Mouse (Mus musculus) CD4-positive helper T cell, adult 2 months (primary cell): ENCODE measurements around the gene Arsa.

Source experiments
- DNase-seq: peaks from one replicate; pipeline ENCODE4 v3.0.0-alpha.2; 2012; ENCODE audit warnings: low read depth, missing footprints, low spot score

Gene Arsa

DNA sequence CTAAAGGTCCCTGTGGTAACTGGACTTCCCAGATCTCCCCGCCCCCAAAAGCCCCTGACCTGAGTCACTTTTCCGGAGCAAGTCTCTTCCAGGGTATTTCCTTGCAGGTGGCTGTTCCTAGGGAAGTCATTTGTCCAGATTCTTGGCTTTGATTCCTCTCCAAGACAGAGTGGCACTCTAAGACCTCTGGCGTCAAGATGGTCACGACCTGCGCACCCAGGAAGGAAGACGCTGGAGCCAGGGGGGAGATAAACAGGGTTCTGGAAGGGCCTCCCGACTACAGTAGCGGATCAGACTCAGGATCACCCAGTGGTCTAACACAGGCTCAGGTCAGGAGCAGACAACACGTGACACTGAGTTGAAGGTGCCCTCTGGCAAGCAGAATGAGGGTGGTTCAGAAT lies at the start of gene Arsa:
Gene Arsa, minus strand, starts transcription at position 335 of the 401 bp plus-strand sequence.
- DNase-seq: no peak

DNA sequence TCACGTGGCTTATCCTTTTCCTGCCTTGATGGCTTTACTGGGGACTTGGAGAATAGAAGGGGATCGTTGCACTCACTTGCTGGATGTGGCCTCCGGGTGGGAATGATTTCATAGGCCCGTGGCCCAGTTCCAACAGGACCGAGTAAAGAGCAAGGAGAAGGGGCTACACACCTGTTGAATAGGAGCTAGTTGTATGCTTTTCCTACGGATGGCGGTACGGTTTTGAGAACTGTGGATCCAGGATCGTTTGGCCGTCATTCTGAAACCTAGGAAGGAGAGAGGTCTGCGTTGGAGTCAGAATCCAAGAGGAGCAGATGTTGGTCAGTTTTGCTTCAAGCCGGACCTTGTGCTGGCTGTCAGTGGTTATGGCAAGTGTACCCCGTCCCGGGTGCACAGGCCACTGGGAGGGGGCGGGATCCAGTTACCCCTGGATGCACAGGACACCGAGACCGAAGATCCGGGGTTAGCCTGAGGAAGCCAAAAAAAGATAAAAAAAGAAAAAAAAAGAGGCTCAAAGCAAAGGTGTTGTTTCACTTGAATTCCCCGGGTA lies 49.6 kb upstream of the Arsa start:
- no peak for DNase-seq

DNA sequence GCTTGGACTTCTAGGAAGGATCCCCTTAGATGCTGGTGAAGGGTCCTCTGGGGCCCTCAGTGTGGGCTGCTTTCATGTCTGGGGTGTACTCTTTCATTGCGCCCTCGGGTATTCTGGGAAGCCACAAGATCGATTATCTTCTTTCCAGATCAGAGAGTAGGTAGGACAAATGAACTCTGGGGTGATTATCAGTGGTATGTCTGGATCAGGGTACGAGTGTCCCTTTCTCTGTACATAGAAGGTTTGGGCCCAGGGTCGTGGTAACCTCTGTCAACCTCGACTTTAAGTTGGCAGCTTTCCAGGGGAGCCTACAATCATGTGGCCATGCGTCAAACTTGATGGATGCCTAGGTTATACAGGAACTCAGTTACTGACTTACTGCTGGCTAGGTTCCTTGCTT lies 48.7 kb upstream of the Arsa start:
- DNase-seq: no peak

DNA sequence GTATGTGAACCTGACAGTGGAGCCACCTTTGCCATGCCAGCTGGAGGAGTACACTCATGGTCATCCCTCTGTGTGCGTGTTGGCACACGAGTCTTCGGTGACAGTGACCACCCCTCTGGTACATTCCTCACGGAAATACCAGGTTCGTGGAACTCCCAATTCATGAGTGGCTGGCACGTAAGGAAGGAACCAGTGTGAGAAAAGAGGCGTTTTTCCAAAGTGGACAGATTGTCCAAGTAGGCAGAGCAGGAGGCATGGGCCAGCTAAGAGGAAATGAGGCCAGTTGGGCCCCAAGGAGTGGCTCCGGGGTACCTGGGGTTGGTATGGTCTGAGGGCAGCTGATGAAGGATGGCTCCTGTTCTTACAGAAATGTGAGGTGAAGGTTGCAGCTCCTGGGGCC lies 48.2 kb upstream of the Arsa start:
- no peak for DNase-seq

DNA sequence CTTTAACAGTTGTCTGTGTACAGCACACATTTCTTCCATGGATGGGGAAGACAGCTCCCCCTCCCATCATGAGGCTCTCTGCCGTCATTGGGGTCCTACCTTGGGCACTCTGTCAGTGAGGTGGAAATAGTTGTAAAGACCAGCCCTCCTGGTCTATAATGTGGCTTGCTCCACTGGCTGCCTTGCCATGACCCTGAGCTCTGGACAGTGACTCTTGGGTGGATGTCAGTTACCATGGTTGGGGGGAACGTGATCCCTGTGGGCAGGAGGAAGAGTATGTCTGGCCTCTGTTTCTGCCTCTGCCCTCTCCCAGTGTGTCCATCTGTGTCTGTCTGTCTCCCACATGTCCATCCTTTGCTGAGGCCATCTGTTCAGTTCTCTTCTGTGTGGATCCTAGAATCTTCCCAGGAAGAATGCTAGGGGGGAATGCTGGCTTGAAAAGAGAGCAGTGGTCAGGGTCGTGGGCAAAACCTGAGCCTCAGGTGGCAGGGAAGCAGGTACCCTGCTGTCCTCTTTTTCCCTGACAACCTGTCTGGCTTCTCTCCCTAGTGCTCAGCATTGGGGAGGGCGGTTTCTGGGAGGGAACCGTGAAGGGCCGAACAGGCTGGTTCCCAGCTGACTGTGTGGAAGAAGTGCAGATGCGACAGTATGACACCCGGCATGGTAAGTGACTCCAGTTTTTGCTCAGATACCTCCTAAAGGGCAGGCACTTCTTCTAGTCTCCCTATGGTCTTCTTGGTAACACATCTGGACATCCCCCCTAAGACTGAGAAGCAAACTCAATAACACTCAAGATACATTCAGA lies 47.6 kb upstream of the Arsa start:
- no peak for DNase-seq

DNA sequence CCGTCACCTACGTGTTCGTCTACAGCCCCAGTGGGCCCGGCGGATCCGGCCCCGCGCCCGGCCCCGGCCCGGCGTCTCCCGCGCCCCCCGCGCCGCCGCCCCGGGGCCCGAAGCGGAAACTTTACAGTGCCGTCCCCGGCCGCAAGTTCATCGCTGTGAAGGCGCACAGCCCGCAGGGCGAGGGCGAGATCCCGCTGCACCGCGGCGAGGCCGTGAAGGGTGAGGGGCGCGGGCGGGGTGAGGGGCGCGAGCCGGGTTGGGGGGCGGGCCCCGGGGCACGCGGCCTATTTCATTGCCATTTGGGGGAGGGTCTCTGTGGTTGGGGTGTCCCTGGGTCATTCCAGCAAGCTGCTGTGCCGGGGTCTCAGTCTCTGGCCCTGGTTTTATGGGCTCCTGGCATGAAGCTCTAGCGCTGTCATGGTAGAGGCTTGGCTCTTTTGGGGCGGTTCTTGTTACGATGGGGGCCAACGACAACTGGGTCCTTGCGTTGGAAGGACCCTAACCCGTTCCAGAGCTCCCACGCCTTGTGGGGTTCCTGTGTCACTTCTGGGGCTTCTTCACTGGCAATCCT lies 46.9 kb upstream of the Arsa start:
- no peak for DNase-seq

DNA sequence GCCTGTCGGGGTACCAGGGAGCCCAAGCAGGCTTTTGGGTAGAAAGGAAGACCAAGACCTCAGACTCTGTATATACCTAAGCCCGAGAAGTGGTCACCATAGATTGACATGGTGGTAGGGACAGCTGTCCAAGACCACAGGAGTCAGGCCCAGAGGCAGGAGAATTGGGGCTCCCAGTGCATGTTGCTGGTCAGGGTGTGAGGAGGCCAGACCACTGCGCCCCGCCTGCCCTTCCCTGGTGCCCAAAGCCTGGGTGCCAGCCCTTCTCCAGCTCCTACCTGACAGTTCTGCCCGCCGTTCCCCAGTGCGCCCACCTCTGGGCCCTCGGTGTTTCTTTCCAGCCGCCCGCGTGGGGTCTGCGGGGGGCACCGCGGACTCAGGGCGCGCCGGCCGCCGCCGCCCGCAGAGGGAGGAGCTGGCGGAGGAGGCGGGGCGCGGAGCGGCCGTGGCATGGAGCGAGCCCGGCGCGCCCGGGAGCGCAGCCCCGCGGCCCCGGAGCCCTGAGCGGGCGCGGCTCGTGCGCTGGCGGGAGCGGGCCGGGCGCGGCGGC lies 46.1 kb upstream of the Arsa start:
- DNase-seq: peak; percentile 18

DNA sequence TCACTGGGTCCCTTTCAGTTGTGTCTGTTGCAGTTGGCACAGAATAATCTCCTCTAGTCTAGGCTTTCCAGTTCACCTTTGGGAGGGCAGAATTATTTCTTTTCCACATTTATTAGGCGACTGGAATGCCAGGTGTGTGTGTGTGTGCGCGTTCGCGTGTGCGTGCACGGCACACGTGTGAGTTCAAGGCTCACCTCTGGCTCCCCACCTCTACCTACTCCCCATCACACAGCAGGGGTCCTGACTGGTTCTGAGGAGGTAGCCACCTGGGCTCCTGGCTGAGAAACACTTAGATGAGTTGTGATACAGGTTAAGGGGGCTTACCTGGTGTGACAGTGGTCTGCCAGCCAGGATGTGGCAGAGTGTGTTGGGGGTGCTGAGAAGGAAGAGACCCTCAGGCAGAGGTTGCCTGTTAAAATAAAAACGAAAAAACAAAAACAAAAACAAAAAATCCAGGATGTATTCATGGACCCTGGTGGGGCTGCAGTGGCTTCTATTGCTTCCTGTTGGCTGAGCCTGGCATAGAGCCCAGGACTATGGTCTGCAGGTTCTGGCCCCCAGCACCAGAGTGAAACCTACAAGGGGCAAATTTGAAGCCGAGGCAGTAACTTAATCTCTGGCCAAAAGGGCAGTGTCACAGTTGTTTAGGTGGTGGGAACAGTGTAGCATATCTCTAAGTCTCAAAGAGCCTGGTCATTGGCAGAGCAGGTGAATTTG lies 45.5 kb upstream of the Arsa start:
- DNase-seq: no peak

DNA sequence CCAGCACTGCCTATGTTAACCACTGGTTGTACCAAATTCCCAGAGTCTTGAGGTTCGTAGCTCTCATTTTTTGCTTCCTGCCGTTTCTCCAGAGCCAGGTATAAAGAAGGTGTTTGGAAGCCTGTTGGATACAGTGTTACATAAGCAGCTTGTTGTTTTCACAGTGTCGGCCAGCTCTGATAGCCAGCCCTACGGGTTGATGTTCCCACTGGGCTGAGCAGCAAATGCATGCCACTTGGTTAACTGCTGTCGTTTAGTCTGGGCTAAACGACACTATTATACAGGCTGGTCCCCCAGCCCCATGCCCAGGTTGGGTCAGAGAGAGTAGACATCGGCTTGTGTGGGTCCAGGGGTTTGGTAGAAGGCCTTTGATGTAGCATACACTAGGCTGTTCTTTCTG lies 44.7 kb upstream of the Arsa start:
- no peak for DNase-seq

DNA sequence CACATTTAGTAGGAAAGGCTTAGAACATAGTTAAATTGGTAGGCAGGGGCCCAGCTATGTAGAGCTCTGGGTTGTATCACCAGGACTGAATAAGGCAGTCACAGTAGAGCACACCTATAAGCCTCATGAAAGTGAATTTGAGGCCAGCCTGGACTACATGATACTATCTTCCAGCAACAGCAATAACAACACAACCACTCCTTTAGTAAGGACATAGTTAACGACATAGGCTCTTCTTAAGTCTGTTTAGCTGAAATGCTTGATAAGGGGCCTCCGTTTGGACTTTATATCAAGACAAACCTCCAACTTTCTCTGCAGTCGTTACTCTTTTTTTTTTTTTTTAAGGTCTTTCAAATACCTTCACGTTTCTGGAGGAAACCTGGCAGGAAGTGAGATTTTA lies 35.5 kb upstream of the Arsa start:
- DNase-seq: no peak

DNA sequence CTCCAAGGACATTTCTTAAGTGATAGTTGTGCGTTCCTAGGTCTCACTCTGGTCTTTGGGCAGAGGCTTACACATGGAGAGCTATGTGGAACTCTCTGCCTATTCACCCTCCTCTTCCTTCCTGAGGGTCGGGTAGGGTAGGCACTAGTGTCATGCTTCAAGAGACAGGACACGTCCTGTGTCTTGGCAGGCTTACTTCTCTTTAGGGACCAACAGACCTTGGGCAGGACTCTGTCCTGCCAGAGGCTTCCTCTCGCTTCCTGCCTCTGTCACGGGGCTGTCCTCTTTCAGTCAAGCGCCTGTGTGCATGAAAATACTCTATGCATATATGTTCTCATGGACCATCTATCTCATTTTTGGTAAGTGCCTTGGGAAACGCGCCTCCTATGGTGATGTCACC lies 30.5 kb upstream of the Arsa start:
- DNase-seq: no peak

DNA sequence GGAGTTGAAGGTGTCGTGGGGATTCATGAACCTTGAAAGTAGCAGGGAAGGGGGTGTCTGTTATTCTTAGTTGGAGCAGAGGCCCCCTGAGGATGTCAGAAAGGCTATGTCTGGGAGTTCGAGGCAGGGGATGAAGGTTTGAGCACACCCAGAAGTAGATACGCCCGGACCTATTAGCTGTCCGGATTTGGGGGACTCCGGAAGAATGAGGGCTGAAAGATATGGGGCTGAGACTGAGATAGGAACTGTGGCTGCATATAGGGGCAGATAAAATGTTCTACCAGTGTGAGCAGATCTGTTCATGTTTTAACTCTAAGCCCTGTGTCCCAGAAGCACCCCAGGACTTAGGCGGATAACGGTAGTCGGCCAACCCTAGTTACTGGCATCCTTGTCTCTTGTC lies 27.6 kb upstream of the Arsa start:
- no peak for DNase-seq

DNA sequence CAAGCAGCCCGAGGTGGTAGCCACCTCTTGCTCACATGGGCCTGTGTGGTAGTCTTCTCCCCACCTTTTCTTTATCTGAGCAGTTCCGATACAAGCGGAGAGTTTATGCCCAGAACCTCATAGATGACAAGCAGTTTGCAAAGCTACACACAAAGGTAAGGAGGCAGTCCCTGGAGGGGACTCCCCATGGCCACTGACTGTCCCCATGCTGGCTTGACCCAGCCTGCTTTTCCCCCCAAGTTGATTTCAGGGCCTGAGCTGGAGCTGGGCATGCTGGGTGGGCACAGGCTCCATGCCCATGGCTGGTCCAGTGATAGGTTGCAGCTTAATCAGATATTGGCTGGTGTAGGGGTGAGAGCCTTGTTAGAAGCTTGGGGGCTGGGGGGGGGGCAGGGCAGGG lies 24.1 kb upstream of the Arsa start:
- no peak for DNase-seq

DNA sequence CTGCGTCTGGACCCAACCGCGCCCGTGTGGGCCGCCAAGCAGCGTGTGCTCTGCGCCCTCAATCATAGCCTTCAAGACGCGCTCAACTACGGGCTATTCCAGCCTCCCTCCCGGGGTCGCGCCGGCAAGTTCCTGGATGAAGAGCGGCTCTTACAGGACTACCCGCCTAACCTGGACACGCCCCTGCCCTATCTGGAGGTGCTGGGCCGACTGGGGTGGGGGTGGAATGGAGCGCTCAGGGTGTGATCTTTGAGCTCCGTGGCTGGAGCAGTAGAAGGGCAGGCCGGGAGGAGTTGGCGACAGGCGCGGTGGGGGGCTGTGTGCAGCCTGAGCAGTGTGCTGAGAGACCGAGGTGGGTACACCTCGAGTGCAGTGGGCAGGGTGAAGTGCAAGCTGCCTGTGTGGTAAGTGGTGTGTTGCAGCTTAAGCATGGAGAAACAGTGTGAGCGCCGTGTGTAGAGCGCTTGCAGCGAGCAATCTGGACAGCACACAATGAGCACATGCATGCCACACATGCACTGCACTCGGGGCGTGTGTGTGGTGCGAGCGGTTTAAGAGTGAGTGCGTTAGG lies 23.1 kb upstream of the Arsa start:
- DNase-seq: no peak

DNA sequence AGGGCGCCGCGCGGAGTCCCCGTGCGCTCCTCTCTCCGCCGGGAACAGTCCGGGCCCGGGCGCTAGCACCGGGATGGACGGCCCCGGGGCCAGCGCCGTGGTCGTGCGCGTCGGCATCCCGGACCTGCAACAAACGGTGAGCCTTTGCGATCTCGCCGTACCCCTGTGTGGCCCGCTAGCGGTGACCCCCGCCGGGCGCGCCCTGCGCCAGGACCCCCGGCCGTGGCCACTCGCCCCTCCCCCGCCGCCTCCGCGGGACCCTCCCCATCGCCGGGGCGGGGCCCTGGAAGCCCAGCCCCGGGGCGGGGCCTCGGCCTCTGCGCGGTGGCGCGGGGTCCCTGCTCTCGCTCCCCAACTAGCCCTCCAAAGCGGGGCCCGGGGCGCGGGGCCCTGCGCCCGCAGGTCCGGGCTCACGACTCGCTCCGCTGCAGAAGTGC lies 22.6 kb upstream of the Arsa start:
- DNase-seq: peak; percentile 10

DNA sequence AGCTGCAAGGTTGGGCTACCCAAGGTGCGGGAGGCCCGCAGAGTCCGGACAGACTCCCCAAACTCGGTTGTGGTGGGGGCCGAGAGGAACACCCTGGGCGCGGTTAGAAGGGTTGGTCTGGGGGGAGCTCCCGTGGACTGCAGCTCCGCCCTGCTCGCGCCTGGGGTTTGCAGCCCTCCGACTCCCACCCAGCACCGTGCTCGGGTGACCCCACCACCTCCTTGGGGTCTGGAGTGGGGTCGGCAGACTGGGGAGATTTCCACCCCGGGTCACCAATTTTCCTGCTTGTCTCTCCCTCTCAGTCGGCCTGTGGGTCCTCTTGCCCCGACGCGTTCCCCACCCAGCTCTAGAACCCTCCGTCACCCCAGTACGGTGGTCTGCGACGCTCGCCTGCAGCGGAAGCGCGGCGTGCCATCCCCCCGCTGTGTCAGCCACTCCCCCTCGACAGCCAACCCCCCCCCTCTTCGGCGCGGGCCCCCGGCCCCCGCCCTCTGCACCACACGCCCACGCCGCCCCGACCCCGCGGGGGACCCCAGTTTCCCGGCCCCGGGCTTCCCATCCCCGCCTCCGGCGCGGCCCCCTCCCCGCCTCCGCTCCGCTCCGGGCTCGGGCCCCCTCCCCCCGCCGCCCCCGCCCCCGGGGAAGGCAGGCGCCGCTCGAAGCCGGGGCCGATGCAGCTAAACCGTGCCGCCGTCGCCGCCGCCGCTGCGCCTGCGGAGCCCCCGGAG lies 21.9 kb upstream of the Arsa start, which contains the start of gene Shank3:
Gene Shank3, plus strand, starts transcription at position 663 of the 728 bp plus-strand sequence.
- peak; percentile 14 for DNase-seq

DNA sequence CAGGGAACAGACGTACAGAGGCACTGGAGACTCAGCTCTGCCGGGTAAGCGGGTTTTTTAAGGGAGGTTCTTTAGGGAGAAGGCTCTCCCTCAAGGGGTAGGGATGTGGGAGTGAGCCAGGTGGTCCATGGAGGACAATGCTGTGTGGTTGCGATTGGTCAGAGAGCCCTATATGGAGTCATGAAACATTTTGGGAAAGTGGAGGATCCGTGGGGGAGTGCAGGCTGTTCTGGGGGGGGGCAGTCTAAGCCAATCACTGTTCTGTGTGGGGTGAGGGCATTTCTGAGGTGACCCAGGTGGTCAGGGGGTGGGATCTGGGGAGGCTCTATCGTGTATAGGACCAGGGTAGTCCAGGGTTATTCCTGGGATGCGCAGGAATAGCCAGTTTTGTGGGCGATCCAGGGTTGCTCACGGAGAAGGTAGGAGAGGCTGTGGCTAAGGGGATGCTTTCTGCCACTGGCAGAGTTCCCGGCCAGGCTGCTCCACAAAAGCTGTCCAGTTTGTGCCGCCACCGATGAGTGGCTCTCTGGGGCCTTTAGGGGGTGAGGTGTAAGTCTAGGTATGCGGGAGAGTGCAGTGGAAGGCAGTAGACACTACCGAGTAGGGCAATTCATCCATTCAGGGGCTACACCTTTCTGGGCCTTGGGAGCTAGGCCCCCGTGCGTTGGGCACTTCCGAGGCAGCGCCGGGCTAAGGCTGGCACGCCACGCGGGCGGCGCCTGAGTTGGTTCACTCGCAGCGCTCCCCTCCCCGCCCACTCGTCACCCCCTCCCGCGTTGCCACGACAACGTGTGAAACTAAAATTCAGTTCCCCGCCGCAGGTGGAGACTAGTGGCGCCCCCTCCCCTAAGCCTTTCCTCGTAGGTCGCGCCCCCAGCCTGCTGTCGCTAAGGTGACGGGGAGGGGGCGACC lies 21.1 kb upstream of the Arsa start:
- DNase-seq: peak; percentile 68

DNA sequence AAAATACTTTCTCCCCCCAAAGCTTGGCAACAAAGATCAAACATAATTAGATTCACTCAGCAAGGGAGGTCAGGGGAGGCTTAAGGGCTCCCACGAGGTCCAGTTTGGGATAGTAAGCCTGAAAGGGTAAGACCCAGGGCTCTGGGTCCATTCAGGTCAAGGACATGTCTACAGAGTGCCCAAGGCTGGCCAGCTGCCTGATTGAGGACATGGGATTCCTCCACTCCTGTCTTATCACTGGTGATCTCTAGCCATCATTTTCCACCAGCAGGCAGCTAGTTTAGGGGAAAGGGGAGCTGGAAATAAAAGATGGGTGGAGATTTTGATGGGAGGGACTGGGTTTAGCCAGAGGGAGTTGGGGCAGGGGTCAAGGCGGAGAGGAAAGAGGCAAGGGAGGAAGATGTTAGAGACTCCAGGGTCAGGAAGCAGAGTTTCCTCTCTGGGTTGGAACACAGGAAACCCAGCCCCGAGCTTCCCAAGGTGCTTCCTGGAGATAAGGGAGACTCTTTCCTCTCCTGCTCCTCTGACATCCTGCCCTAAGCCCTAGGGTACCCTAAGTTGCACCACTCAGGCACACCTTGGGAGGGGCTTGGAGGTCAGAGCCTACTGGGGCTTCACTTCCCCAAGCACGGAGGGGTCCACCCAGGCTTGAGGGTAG lies 20.3 kb upstream of the Arsa start:
- no peak for DNase-seq

DNA sequence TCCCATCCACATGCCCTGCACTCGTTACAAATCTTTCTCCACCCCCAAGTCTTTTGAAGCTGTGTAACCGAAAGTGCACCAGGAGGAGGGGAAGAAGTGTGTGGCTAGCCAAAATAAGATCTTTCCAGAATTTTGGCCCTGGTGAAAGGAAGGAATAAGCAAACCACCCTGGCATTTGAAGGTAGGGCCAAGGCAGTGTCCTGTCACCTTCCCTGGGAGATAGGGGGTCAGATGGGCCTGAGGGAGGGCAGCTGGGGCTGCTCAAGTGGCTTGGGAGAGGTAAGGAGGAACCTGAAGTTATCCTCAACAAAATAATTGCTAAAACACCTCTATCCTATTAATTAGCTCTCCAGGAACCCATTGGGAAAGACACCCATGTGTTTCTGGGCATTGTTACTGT lies 19.6 kb upstream of the Arsa start:
- DNase-seq: no peak

DNA sequence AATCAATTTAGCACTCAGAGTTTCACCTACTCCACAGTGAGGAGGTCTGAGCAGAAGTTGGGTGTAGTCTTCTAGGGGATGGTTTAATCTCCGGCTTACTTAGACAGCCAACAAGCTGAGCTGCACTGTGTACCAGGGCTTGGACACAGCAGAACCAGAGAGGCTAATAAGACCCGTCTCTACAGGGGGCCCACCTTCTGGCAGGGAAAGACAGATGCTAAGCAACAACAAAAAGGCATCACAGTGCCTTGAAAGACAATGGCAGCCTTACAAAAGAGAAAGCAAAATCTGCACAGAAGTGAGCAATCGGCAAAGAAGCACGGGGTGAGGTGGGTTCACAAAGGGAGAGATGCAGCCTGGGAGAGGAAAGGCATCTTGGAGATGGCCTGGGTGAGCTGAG lies 18.9 kb upstream of the Arsa start:
- DNase-seq: no peak
